Mouse (Mus musculus) liver, postnatal 0 days (tissue): Measurements from ENCODE around the gene Arrdc4.

Source experiments
- CTCF ChIP-seq: sonication (generic); IDR thresholded peaks from 2 replicates; pipeline ENCODE4 v1.5.1; 2016; ENCODE audit warnings: antibody characterized with exemption, low read depth
- EP300 ChIP-seq: IDR thresholded peaks from 2 replicates; pipeline ENCODE4 v1.6.1; 2016; ENCODE audit warnings: antibody characterized with exemption, low read depth, mild to moderate bottlenecking

GRCm38 (mm10) chr7:68721520-68721919 is 27.5 kb downstream of the Arrdc4 start:
- TF ChIP-seq CTCF (no peak), EP300 (no peak)
